Mouse (Mus musculus) testis, adult 2 months (tissue): ENCODE results near the gene Fbxw4.

Source experiments
- CTCF ChIP-seq: fragments of 200-500 bp; IDR thresholded peaks from 2 replicates; pipeline ENCODE4 v1.5.1; 2012; ENCODE audit warnings: low read depth, mild to moderate bottlenecking, inconsistent platforms, low read length, moderate library complexity; ENCODE audit not compliant: control insufficient read depth, insufficient read depth, insufficient replicate concordance
- POLR2A ChIP-seq: fragments of 200-500 bp; IDR thresholded peaks from 2 replicates; pipeline ENCODE4 v1.6.1; 2012; ENCODE audit warnings: low read depth, mild to moderate bottlenecking, inconsistent platforms, low read length, moderate library complexity; ENCODE audit not compliant: control insufficient read depth

GRCm38 (mm10) chr19:45635960-45636359 is 24.2 kb downstream of the Fbxw4 start:
- TF ChIP-seq POLR2A (no peak), CTCF (no peak)
